Mouse (Mus musculus) lung, postnatal 0 days (tissue): ENCODE results near the gene Gm436.

Source experiments
- CTCF ChIP-seq: IDR thresholded peaks from 2 replicates; pipeline ENCODE4 v1.5.1; 2016; ENCODE audit warnings: antibody characterized with exemption, mild to moderate bottlenecking
- EP300 ChIP-seq: IDR thresholded peaks from 2 replicates; pipeline ENCODE4 v1.6.1; 2016; ENCODE audit warnings: antibody characterized with exemption, mild to moderate bottlenecking, control low read depth

DNA sequence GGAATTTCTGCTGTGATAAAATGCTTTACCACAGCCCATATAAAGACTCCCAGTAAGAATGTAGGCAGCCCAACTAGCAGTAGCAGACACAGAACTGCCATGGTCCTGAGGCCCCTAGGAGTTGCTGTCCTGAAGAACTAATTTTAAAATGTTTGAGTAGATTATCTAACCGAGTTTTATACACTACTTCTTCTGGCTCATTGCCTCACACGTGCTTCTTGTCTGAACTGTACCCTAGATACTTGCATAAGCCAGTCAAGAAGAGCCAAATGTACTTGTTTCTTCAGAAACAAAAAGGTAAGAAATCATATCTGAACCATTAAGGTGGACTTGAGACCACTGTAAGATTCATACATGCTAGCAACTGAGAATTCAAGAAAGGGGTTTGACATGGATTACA is at the start of gene Gm436:
- TF ChIP-seq EP300 (no peak), CTCF (no peak)
